Mouse (Mus musculus): ENCODE measurements around the gene Tmem40.

Tmem40 gene

DNA sequence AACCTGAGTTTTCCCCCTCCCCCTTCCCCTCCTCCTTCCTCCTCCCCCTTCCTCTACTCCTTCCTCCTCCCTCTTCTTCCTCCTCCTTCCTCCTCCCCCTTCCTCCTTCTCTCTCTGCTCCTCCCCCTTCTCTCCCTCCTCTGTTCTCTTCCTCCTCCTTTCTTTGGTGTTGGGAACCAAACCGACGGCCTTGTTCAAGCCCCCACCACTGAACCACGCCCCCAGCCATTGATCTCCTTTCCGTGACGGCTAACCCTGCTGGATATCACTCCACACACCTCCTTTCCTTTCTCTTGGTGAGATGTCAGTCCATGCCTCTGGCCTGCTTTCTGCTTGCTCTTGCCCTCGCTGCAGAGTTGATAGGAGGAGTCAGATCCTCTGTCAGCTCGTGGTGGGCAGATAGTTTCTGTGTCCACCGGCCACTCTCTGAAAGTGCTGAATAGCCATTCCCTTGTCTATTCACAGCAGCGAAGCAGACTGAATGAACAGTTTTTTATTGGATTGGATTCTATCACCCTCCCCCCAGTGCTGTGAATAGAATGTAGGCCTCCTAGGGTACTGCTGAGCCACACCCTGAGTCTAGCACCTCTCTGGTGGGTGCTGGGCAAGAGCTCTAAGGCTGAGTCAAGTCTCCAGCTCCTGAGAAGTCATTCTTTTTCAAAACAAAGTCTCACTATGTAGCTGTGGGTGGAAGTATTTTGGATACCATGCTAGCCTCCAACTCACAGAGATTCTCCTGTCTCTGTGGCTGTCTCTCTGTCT is at the start of gene Tmem40:
TSS of gene Tmem40 (minus strand) at position 416 of the 762 bp plus-strand sequence.
- DNase-seq (ENCODE audit: low spot score in 2 of 2), result peak in 1 of 2 experiments; percentile 10

DNA sequence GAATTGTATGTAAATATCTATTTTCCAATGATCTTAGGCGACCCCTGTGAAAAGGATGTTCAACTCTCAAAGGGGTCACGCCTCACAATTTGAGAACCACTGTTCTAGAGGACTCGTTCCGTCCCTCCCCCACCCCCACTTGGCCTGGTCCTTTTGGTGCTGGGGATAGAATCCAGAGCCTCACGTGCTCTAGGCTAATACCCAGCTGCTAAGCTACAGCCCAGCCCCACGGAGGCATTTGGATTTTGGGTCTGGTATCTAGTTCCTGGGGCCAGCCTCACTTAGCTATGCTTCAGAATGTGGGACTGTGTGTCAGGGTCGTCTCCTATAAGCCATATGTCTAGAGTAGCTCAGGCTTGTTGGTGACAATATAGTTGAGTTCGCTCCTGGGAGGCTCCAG is 49.4 kb upstream of the Tmem40 start:
- no peak for DNase-seq (ENCODE audit: low spot score in 2 of 2)

DNA sequence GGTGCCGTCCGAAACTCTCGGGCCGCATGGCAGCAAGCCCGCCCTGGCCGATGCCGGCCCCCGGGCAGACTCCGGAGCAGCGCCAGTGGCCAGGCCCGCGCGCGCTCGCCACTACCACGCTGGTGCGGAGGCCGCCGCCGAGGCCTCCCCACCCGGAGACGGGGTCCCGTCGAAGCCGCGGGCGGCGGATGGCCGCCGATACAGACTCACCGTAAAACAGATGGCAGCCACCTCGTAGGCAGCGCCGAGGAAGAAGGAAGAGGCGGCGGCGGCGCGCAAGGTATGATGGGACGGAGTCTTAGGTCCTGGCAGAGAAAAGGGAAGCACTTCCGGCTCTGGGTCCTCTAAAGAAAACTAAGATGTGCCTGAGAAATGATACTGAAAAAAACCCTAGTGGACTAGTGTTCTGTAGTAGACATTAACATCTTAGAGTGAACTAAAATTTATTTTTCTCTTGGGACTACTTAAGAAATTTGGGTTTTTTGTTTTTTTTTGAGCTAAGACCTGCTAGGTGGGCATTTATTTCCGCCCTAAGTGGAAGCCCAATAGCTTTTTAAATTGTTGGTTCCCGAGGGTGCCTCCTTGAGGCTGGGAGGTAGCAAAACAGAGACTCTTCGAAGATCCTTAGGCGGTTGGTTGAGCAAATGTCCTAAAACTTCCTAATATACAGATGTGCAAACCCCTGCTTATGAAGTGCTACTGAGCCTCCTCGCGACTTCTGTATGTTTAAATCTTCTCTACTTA is 46.5 kb upstream of the Tmem40 start, which contains the start of gene Rpl32:
TSS of gene Rpl32 (minus strand) at position 260 of the 744 bp plus-strand sequence.
- DNase-seq (ENCODE audit: low spot score in 2 of 2), result peak; percentile 89 to 91

DNA sequence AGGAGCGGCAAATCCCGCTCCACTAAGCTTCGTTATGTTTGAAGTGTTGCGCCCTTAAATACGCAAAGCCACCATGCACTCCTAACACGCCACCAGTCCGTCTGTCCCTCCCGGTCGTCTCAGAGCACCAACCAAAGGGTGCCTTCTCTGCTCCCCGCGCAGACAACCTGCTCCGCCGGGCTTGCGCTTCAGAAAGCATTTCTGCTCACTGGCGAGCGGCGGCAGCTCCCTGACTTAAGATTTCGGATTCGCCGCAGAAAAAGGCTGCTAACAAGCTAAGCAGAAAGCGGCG is 45.9 kb upstream of the Tmem40 start:
- no peak for DNase-seq (ENCODE audit: low spot score in 2 of 2)

DNA sequence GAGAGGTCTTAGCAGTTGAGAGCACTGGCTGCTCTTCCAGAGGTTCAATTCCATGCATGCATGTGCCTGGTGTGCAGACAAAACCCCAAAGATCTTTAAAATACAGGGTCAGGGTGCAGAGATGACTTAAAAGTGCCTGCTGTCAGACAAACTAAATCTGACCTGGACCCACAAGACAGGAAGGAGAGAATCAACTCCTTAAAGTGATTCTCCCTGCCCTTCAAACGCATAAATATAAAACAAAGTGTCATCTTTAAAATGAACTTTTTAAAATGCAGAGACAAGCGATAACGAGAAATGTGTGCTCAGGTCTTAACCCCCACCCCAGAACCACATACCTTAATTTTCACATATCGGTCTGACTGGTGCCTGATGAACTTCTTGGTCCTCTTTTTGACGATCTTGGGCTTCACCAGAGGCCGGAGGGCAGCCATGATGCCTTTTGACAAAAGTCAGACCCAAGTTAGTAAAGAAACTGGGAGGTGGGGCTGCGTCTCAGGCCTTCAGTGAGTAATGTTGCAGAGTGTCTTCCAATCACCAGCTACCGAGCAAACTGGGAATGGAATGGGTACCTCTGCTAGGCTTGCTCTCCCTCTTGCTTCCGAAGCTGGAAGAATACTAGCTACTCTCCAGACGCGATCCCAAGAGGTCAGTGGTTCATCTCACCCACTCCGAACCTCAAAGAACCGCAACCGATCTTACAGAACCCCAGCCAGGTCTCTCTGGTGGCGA is 45.4 kb upstream of the Tmem40 start:
- no peak for DNase-seq (ENCODE audit: low spot score in 2 of 2)

DNA sequence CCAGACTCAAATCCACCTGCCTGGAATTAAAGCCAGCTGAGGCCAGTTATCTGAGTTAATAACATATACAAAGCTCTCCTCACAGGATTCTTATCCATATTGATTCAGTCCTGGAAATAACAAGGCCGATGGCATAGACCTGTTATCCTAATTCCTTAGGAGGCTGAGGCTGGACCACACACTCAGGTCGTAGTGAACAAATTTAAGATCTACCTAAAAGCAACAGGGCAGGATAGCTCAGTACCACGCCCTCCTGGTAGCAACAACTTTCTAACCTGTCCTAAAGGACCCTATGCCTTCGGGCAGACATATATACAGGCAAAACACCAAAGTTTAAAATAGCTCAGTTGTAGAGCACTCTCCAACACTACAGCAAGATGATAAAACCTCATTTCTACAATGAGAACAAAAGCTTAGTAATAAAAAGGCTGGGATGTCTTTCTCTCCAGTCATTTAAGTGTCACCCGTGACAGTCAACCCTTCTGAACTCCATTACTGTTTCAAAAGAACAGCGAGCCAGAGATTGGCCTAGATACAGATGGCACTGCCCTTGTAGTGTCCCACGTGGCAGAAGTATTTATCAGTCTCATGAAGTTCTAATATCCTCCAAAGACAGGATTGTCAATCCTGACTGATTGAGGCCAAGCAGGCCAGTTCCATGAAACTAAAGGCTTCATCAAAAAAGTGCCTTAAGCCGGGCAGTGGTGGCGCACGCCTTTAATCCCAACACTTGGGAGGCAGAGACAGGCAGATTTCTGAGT is 42.4 kb upstream of the Tmem40 start:
- no peak for DNase-seq (ENCODE audit: low spot score in 2 of 2)

DNA sequence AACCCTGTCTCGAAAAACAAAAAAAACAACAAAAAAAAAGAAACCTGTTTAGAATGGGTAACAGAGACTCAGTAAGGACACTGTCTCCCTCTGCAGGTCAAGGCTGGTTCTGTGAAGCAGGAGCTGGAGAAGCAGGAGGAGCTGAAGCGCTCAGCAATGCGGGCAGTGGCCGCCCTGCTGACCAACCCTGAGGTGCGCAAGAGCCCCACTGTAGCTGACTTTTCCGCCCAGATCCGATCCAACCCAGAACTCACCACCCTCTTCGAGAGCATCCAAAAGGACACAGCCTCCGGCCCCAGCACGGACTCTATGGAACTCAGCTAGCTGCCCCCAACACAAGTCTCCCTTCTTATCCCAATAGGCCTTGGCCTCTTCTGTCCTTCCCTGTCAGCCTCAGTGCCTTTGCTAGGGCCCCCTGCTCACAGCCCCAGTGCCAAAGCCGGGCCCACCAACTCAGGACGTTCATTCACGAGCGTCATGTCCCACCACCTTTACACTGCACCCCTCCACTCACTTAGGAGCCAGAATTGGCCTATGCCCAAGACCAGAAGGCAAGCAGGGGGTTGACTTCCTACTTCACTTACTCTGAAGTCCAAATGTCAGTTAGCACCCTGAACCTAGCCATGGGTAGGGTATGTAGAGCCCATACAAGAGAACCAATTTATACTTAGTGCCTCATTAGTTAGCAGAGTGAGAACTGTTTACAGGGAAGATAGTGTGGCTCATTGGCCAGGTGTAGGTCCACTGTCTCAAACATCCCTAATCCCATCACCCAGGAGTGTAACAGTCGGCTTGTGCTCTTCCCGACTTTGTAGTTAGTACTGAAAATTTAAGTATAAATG is 41.6 kb upstream of the Tmem40 start:
- peak; percentile 82 to 87 for DNase-seq (ENCODE audit: low spot score in 2 of 2)

DNA sequence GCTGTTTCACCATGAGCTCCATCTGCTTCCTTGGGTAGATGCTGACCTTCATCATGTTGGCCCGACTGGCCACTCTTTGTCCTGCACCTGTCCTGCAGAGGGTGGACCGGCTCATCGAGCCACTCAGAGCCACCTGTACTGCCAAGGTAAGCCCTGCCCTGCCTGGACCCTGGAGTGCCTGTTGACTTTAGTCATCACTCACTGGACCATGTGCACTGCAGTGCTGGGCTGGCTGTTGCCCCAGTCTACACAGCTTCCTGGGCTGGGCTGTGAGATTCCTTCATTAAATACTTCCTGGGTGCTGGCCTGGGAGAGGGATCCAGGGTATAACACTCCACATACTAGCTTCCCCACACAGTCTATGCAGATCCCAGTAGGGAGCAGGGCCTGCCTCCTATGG is 39.6 kb upstream of the Tmem40 start:
- DNase-seq (ENCODE audit: low spot score in 2 of 2), result no peak

DNA sequence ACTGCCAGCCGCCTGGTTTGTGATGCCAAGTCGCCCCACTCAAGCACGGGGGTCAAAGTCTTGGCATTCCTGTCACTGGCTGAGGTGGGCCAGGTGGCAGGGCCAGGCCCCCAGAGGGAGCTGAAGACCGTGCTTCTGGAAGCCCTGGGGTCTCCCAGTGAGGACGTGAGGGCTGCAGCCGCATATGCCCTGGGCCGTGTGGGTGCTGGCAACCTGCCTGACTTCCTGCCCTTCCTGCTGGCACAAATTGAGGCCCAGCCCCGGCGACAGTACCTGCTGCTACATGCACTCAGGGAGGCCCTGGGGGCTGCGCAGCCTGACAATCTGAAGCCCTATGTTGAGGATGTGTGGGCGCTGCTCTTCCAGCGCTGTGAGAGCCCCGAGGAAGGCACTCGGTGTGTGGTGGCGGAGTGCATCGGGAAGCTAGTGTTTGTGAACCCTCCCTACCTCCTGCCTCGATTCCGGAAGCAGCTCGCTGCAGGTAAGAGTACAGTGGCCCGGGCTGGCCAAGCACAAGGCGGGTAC is 30.5 kb upstream of the Tmem40 start:
- no peak for DNase-seq (ENCODE audit: low spot score in 2 of 2)

DNA sequence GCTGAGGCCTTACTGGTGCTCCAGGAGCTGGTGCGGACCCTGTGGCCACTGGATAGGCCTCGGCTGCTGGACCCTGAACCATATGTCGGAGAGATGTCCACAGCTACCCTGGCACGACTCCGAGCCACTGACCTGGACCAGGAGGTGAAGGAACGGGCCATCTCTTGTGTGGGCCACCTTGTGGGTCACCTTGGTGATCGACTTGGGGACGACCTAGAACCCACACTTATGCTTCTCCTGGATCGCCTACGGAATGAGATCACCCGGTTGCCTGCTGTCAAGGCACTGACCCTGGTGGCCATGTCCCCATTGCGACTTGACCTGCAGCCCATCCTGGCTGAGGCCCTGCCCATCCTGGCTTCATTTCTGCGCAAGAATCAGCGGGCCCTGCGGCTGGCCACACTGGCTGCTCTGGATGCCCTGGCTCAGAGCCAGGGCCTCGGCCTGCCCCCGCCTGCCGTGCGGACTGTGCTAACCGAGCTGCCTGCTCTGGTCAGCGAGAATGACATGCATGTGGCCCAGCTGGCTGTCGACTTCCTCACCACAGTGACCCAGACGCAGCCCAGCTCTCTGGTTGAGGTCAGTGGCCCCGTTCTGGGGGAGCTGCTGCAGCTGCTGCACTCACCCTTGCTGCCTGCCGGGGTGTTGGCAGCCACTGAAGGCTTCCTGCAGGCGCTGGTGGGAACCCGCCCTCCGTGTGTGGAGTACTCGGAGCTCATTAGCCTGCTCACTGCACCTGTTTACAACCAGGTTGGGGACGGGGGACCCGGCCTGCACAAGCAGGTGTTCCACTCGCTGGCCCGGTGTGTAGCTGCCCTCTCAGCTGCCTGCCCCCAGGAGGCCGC is 29.9 kb upstream of the Tmem40 start:
- no peak for DNase-seq (ENCODE audit: low spot score in 2 of 2)

DNA sequence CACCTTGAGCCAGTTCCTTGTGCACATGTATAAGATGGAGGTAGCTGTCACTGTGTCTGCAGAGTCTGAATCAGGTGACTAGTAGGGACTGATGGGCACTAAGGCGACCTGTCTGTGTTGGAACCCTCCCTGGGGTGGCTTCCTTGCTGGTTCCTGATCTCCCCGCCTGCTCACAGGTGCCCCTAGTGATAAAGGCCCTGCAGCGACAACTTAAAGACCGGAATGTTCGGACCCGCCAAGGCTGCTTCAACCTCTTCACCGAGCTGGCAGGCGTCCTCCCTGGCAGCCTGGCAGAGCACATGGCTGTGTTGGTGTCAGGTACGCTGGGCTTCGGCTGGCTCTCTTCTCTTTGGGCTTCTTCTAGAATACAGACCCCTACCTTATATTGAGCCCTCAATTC is 28.8 kb upstream of the Tmem40 start:
- DNase-seq (ENCODE audit: low spot score in 2 of 2), result no peak

DNA sequence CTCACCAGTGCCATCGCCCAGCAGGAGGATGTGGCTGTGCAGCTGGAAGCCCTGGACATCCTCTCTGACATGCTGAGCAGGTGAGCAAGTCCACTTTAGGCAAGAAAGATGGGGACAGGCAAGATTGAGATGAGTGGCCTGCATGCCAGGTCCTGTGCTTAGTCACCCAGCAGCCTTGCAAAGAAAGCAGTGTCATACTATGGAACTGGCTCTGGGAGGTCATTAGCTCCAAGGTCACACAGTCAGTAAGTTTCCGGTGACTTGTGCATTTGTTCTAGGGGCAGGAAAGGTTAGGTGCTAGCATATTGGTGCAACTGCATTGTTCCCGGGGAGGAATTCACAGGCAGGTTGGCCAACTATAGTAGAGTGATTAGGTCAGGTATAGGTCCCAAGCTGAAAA is 20.6 kb upstream of the Tmem40 start:
- no peak for DNase-seq (ENCODE audit: low spot score in 2 of 2)

DNA sequence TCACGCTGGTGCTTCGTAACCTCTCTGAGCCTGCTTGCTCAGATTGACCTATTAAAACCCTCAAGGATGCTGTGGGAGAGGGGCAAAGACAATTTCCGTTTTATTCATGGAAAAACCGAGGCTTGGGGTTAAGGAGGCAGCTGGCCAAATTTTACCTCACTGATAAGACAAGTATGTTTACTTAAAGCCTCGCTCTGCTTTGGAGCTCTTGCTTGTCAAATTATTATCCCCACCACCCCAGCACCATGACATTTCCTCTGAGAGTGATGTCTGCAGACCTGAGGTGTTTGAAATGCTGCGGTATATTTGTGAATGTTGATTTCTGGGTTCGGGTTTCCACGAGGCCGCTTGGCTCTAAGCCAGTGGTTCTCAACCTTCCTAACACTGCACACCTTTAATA is 14.2 kb upstream of the Tmem40 start:
- DNase-seq (ENCODE audit: low spot score in 2 of 2), result no peak

DNA sequence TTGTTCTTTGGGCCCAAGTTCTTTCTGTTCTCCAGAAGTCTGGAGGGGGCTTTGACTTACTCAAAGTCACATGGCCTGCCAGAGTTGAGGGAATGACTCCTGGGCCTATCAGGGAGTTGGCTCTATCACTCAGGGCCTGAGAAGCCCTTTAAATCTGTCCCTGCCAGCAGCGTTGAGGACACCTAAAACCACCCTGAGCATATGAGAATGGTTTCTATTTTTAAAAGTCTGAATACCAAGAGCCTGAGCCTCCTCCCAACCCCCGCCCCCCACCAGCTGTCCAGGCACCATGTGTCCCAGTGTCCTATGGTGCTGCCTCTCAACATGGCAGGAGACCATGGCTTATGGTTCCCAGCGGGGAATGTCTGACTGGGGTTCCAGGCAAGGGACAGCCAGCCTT is 13.6 kb upstream of the Tmem40 start:
- DNase-seq (ENCODE audit: low spot score in 2 of 2), result no peak

DNA sequence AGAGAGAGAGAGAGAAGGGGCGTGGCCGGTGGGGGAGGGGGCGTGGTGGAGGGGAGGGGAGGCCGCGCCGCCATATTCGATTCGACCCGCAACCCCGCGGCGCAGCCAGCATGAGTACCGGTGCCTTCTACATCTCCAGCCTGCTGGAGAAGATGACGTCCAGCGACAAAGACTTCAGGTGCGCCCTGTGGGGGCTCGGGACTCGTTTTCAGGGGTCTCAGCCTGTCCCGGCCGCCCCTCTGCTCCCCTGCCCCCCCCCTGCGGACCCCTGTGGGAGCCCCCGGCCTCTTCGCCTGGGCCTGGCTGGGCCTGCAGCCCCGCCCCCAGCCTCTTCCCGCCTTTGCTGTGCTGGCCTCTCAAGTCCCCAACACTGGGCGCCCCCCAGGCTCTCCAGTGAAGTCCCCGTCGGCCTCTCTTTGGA is 12.3 kb upstream of the Tmem40 start, which contains the start of gene Cand2:
TSS of gene Cand2 (plus strand) at position 38 of the 421 bp plus-strand sequence.
- no peak for DNase-seq (ENCODE audit: low spot score in 2 of 2)

DNA sequence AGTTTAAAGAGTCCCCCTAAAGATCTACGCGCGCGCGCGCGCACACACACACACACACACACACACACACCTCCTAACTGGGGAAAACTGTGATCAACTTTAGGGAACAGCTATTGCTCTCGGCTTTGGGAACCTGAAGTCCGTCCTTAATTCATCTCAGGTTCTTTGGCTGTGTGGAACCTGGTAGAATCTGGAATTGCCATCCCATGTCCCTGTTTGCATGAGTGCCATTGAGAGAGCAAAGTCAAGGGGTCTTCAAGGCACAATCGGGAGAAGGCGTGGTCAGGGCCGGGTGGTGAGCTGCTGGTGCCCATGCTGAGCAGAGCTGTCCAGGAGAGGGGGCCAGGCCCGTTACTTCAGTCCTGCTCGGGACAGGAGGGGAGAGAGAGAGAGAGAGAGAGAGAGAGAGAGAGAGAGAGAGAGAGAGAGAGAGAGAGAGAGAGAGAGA is 11.8 kb upstream of the Tmem40 start:
- DNase-seq (ENCODE audit: low spot score in 2 of 2), result no peak

DNA sequence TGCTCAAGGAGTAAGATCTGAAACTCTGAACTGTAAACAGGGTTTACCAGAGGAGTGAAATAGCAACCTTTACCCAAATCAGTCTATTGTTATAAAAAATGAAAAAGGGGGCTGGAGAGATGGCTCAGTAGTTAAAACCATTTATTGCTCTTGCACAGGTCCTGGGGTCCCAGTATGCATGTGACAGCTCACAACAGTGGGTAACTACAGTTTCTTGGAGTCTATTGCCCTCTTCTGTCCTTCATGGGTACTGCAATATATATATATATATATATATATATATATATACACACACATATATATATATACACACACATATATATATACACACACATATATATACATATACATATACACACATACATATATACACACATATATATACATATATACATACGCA is 10.4 kb upstream of the Tmem40 start:
- DNase-seq (ENCODE audit: low spot score in 2 of 2), result no peak

DNA sequence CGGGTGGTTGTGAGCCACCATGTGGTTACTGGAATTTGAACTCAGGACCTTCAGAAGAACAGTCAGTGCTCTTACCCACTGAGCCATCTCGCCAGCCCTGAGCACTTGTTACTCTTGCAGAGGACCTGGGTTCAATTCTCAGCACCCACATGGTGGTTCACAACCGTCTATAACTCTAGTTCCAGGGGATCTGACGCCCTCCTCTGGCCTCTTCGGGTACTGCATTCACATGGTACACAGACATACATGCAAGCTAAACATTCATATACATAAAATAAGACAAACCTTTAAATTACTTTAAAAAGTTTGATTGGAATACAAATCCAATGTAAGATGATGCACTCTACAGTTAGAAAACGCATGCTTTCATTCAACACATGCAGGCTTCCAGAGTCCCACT is 10.0 kb upstream of the Tmem40 start:
- no peak for DNase-seq (ENCODE audit: low spot score in 2 of 2)

DNA sequence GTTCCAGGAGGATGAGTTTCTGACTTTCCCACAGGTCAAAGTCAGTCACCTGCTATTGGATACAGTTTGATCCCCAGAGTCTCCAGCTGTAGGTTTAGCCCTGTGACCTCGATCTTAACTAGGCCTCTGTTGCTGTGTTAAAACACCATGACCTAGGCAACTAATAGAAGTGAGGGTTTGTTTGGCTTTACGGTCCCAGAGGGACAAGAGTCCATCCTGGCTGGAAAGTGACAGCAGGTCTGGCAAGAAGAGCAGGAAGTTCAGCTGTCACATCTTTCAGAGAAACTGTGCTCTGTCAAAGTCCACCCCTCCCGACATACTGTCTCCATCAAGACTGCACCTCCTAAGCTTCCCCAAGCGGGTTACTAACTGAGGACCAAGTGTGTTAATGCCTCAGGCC is 8.6 kb upstream of the Tmem40 start:
- DNase-seq (ENCODE audit: low spot score in 2 of 2), result no peak

Measured in right cerebral cortex, adult 2 months (tissue).